Mouse (Mus musculus) small intestine, adult 10 weeks (tissue): ENCODE measurements around the gene 6720489N17Rik. TPM values are rescaled to one million over a fixed set of nuclear protein-coding genes. Genes with fewer than 3 reads are reported as not detected.

Experiments used
- polyA plus RNA-seq: library from polyadenylated mRNA; stranded (reverse); fragments of 350-450 nt; fragmentation: Illumina TruSeq; extraction: RNeasy Lipid Tissue Mini Kit (QIAGEN cat#74804); gene quantifications from one replicate; pipeline ENCODE4 v1.2.3, GENCODE M21; 2014; ENCODE audit warnings: low replicate concordance

Gene 6720489N17Rik
- 11.5 TPM for polyA plus RNA-seq

GRCm38 (mm10) chr13:62623577-62624276 is at the start of gene 6720489N17Rik:
6720489N17Rik (minus strand) TSS chr13:62624182.

GRCm38 (mm10) chr13:62571099-62571498 is 52.9 kb downstream of the 6720489N17Rik start, which contains the start of gene Zfp934:
Zfp934 (minus strand) TSS chr13:62571199.

GRCm38 (mm10) chr13:62558189-62559110 is 65.5 kb downstream of the 6720489N17Rik start, which contains the start of gene Zfp935:
Zfp935 (minus strand) TSS chr13:62558511.

Other genes with a start within 250 kb of the 6720489N17Rik start
- gene Gm3604, start 241.0 kb downstream of the 6720489N17Rik start, polyA plus RNA-seq: 11.0 TPM
- 47.1 TPM for gene Gm49359, start 157.3 kb downstream of the 6720489N17Rik start, polyA plus RNA-seq
- gene Zfp935, start 65.7 kb downstream of the 6720489N17Rik start, polyA plus RNA-seq: 19.4 TPM
- gene Zfp934, start 53.0 kb downstream of the 6720489N17Rik start, polyA plus RNA-seq: 31.4 TPM
- 32.2 TPM for gene Platr25, start 136.5 kb upstream of the 6720489N17Rik start, polyA plus RNA-seq
- gene Gm5141, start 161.6 kb upstream of the 6720489N17Rik start, polyA plus RNA-seq: 10.4 TPM
- gene Fbp2, start 234.2 kb upstream of the 6720489N17Rik start, polyA plus RNA-seq: 115 TPM